Mouse (Mus musculus): ENCODE measurements around the gene Ssbp3.

- no peak for TF ChIP-seq CHD2 (IDR thresholded peaks at IDR 0.05; ENCODE audit: low read depth, low read length)
- TF ChIP-seq MAFK (IDR thresholded peaks at IDR 0.05; ENCODE audit: insufficient read depth, low read depth, low read length): no peak
- no peak for TF ChIP-seq ZNF384 (IDR thresholded peaks at IDR 0.05; ENCODE audit: low read depth, low read length)
- no peak for TF ChIP-seq HCFC1 (IDR thresholded peaks at IDR 0.05; ENCODE audit: borderline replicate concordance, insufficient read depth, low read length)
Observed at GRCm38 (mm10) chr4:107082185-107082584, 171.7 kb downstream of the Ssbp3 start.

Measured in ES-E14 (cell line).